Mouse (Mus musculus) kidney, postnatal 14 days (tissue): ENCODE measurements around the gene Farp1.

ENCODE experiments used
- DNase-seq: peaks from one replicate; pipeline ENCODE4 v3.0.0; 2022; ENCODE audit warnings: mixed read lengths

The Farp1 gene

GRCm38 (mm10) chr14:121058481-121058880 lies 23.5 kb downstream of the Farp1 start:
- DNase-seq, result no peak

DNA sequence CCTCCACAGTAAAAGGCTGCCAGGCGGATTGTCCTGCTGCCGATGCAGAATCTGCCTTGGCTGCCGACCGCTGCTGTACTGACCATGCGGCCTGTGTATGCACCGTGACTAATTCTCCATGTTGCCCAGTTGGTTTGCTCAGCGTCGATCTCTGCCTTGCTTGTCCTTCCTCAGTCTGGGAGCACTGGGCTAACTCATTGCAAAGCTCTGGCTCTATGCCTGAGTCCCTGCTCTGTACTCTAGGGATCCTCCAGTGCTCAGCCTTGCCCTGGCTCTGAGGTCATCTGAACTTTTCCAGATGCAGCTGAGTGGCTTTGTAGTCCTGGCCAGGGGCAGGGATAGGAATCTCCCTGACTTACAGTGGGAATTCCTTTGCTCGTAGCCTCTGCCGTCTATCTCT lies 24.3 kb downstream of the Farp1 start:
- DNase-seq, result peak; percentile 76

GRCm38 (mm10) chr14:121060484-121060883 lies 25.5 kb downstream of the Farp1 start:
- no peak for DNase-seq

GRCm38 (mm10) chr14:121061686-121062085 lies 26.7 kb downstream of the Farp1 start:
- peak; percentile 34 for DNase-seq

DNA sequence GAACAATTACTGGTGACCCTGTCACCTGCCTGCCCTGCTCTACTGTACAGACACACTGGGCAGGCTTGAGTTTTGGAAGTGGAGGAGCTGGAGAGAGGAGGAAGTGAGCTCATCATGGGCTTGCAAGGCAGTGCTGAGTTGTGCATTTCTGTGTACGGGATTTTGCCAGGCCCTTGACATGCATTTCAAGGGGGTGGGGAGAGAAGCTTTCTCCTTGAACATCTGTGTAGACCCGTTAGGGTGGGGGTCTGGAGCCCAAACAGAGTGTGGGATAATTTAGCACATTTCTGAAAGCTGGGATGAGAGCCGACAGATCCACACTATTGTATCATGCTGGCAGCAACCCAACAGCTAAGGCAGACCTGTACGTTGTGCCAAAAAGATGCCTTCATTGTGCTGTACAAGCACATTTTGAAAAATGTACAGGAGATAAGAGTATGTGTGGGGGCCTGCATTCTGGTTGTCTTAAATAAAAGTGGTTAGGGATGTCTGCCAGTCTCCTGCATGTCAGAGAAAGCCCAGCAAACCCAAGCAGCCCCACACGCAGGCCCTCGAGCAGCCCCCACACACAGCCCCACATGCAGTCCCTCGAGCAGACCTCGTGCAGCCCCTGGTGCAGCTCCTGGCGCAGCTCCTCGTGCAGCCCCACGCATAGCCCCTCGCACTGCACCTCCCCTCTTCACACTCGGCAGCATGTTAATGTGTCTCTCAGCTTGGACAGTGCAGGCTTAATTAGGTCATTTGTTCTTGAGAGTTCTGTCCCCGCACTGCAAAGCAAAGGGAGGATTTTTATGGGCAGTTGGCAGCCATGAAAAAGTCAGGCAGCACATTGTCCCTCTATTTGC lies 27.5 kb downstream of the Farp1 start:
- peak; percentile 47 for DNase-seq

DNA sequence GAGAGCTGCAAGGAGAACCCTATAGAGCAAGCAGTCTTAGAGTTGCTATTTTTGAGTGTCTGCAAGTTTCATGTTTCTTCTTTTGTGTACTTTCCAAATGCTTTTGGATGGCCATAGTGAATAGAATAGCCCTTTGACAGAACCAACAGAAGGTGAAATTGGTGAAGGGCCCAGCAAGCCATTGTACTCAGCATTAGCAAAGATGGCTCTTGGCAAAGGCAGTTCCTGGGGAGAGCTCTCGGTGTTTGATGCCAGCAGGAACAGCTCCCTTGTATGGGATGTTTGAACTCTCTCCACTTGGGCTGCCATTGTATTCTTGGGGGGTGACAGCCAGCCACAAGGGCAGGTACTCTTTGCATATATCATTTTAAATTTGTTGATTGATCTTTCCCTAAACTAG lies 29.7 kb downstream of the Farp1 start:
- DNase-seq, result no peak

DNA sequence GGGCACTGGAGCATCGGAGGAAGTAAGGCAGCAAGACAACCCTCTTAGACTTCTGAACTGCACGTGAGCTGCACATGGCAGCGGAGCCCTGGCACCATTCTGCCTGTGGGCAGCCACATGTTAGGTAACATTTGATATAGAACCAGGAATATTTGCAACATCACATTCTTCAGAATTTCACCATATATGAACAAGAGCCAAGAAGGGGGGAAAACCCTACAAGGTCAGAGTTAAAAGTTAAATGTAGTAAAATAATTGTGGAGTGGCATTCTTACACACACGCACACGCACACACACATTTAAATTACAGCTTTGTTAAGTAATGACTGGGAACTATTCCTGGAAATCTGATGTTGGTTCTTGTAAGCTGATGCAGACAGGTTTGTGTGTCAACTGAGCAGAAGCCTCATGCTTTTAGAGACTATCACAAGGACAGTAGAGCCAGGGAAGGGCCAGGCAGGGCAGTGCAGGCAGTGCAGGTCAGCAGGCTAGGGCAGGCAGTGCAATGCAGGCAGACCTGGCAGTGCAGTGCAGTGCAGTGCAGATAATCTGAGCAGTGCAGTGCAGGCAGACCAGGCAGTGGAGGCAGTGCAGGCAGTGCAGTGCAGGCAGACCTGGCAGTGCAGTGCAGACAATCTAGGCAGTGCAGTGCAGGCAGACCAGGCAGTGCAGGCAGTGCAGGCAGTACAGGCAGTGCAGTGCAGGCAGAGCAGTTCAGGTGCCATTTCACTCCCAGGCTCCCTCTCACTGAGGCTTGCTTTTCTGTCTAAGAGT lies 38.3 kb downstream of the Farp1 start:
- no peak for DNase-seq

- DNase-seq, result no peak
These were observed 39.3 kb downstream of the Farp1 start for GRCm38 (mm10) chr14:121074197-121074734.

GRCm38 (mm10) chr14:121080739-121081138 lies 45.7 kb downstream of the Farp1 start:
- no peak for DNase-seq

GRCm38 (mm10) chr14:121082341-121082740 lies 47.3 kb downstream of the Farp1 start:
- no peak for DNase-seq

GRCm38 (mm10) chr14:121082793-121083192 lies 47.8 kb downstream of the Farp1 start:
- no peak for DNase-seq

- DNase-seq, result no peak
These were observed 48.4 kb downstream of the Farp1 start for GRCm38 (mm10) chr14:121083352-121083751.

- no peak for DNase-seq
These were observed 57.5 kb downstream of the Farp1 start for GRCm38 (mm10) chr14:121092517-121092916.

GRCm38 (mm10) chr14:121093860-121094259 lies 58.9 kb downstream of the Farp1 start:
- DNase-seq, result no peak

DNA sequence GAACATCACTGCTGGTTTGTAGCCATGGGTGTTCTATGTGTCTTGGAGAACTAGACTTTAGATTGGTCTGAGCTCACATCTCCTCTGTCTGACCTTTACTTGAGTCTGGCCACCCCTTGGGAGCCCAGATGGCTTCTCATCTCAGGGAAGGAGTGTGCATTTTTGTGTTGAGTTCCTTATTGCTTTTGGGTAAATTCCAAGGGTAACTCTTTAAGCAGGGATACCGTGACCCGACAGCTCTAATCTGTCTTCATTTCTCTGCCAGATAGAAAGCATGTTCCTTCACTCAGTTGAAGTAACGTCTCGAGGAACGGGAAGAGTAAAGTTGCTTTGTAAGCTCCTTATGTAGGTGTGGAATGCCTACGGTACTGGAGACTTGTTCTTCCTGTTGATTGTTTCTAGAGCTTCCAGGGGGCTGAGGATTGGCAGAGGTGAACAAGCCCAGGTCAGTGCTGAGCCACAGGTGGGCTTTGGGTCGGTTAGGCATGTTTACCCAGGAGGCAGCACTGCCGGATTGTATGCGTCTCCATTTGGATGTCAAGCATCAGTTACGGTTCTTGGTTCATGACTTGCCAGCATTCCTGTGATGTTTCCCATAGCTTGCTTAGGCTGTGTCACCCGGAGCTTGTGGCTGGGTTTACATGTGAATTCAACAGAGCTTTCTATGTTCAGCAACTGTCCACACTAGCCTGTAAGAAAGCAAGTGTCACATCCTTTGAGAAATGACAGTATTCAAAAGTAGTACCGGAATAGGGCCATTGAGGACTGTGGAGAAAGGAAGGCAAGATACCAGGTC lies 62.8 kb downstream of the Farp1 start:
- no peak for DNase-seq

DNA sequence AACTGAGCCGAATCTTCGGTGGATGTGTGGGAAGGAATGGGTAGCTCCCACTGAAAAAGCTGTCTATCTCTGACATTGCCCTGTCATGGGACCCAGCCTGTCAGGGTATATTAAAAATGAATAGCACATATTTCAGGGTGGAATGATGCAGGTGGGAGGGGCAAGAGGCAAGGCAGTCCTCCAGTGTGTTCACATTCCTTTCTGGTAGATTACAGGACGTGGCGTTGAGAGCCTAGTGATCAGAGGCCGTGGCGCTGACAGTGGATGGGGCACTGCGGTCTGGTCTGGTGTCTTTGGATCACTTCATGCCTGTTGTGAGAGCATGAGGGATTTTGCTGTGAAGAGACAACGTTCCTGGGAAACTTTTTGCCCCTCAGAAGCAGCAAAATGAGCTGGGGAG lies 64.1 kb downstream of the Farp1 start:
- no peak for DNase-seq

GRCm38 (mm10) chr14:121099876-121100275 lies 64.9 kb downstream of the Farp1 start:
- DNase-seq, result no peak

- no peak for DNase-seq
These were observed 65.8 kb downstream of the Farp1 start for GRCm38 (mm10) chr14:121100829-121101228.

DNA sequence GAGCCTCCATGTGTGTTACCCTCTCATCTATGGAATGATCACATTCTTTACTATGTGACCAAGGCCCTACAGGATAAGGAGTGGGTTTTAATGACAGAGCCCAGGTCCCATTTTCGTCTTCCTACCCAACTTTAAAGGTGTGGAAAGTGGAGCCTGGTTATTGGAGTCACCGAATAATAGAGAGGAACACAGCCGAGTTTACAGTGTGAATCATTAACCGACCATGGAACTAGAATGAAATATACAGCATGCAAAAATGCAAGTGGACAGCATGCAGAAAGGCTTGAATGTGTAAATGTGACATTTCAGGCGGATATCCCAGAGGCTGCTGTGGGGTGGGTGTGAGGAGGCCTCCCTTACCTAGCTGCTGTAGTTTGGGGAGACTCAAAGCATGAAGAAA lies 66.5 kb downstream of the Farp1 start:
- peak; percentile 40 for DNase-seq

GRCm38 (mm10) chr14:121102599-121102998 lies 67.6 kb downstream of the Farp1 start:
- DNase-seq, result no peak

DNA sequence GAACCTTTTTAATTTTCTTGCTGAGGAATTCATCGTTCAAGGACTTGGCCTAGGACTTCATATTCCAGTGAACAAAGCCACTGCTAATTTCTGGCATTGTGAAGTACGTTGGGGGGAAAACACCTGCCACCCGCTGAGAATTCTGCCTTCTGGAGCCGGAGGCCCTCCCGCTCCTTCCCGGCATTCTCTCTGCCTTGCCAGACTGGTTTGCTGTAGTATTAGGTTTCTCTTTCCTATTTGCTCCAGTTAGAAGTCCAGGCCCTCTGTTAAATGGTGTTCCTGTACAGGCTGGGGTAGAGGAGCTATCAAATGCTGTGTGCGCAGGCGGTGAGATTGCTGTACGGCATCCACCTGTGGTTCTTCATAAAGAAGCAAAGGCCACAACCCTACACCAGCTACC lies 68.5 kb downstream of the Farp1 start:
- DNase-seq, result peak; percentile 73

DNA sequence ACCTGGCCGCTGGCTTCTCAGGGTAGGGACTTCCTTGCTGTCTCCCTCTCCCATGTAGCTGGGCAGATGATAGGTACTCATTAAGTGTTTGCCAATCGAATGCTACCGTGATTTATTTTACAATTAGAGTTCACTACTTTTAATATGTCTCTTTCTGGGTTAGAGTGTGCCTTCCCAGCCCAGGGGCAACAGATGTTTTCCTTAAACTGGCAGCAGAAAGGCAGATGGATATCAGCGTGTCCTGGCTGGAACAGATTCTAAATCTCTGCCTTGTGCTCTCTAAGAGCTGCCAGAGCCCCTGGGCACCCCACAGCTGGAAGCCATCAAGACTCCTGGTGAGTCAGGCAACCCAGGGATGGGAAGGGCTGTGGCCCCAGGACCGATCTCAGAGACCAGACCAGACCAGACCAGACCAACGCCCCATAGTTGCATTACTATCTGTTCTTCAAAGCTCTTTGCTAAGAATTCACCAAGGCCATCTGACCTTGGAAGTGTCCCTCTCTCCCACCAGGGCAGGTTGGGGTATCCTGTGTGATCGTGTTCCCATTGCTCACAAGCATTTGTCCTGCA lies 69.8 kb downstream of the Farp1 start:
- no peak for DNase-seq

GRCm38 (mm10) chr14:121106906-121107305 lies 71.9 kb downstream of the Farp1 start:
- DNase-seq, result no peak
